Mouse (Mus musculus) layer of hippocampus, adult 9-10 months (tissue): Measurements from ENCODE around the gene Cmss1.
A peak's percentile ranks its signal among the peaks of the same experiment; 100 is the strongest.

ENCODE experiments used
- DNase-seq: peaks from one replicate; pipeline ENCODE4 v3.0.0; 2022; ENCODE audit warnings: low spot score

Cmss1 gene

GRCm38 (mm10) chr16:57292296-57292695, 314.4 kb downstream of the Cmss1 start:
- DNase-seq = no peak

- no peak for DNase-seq
Measured at GRCm38 (mm10) chr16:57291696-57292095, 315.0 kb downstream of the Cmss1 start.

DNA sequence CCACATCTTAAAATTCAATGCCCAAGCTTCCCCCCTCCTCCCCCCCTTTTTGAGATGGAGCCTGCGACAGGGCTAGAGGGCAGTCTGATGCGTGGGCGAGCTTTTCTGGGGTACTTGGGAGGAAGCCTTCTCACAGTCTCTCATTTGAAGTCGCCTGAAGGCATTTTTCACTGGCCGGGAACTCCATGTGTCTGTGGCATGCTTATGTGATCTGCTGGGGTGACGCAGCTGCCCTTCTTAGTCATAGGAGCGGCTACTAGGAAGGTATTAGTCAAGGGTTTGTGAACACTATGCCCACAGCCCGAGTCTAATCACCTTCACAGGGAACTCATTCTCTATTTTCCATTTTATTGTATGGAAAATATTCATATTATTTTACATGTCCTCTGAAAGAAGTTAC, 325.2 kb downstream of the Cmss1 start:
- no peak for DNase-seq

GRCm38 (mm10) chr16:57280221-57281217, 326.1 kb downstream of the Cmss1 start:
- DNase-seq = no peak

DNA sequence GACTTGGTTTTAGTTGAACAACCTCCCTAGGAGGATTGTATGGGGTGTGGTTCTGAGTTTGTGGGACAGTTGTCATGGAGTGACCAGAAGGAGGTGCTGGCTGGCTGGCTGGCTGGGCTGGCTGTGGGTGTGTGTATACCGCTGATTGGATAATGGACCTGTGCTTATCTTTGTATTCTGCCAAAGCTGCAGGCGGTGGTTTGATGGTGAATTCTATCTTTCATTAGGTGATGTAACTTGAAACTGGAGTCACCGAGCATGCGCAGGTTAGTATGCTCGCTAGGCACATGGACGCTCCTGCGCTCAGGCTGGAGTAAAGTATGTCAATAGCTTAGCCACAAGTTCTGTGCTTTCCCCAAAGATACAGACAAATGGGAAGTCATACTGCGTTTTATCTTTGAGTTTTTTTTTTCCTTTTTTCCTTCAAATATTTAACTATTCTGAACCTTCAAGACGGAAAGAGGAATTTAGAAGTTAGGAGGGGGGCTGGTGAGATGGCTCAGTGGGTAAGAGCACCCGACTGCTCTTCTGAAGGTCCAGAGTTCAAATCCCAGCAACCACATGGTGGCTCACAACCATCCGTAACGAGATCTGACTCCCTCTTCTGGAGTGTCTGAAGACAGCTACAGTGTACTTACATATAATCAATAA, 327.6 kb downstream of the Cmss1 start:
- DNase-seq = no peak

DNA sequence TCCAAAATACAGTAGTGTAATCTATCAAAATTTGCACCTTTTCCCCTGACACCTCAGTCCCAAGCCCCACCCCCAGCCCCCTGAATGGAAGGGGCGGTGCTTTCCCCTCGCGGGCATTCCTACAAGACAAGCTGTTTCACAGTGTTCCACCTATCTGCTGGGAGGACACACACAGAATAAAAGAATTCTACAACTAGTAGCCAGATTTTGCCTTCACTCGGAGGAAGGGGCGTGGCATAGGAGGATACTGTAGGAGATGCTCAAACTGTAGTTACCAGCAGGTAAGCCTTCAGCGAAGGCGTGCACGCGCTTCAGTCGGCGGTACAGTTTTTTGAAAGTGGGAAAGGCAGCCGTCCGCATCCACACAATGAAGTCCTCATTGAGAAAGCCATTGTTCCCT, 336.9 kb downstream of the Cmss1 start:
- DNase-seq = no peak

- peak; percentile 26 for DNase-seq
Measured at GRCm38 (mm10) chr16:57268058-57268841, 338.4 kb downstream of the Cmss1 start.

- DNase-seq = no peak
Measured at GRCm38 (mm10) chr16:57267068-57267467, 339.6 kb downstream of the Cmss1 start.

GRCm38 (mm10) chr16:57260152-57260551, 346.5 kb downstream of the Cmss1 start:
- no peak for DNase-seq

- DNase-seq = no peak
Measured at GRCm38 (mm10) chr16:57259356-57260083, 347.1 kb downstream of the Cmss1 start.
